Mouse (Mus musculus) C2C12 (cell line): ENCODE measurements around the gene Gys1. TPM values are rescaled to one million over a fixed set of nuclear protein-coding genes. Genes with fewer than 3 reads are reported as not detected.

Source experiments
- H3K27me3 ChIP-seq: one replicate; pipeline ENCODE4 v1.6.1; 2011; ENCODE audit not compliant: control insufficient read depth, insufficient read depth, insufficient read length
- H3K36me3 ChIP-seq: one replicate; pipeline ENCODE4 v1.6.1; 2011; ENCODE audit not compliant: control insufficient read depth, insufficient read depth
- H3K4me3 ChIP-seq: one replicate; pipeline ENCODE4 v1.5.1; 2011; ENCODE audit warnings: mild to moderate bottlenecking, control low read depth; ENCODE audit not compliant: poor library complexity, insufficient read depth, severe bottlenecking
- H3K79me2 ChIP-seq: one replicate; pipeline ENCODE4 v1.6.1; 2011; ENCODE audit not compliant: control insufficient read depth, insufficient read depth
- H3K79me3 ChIP-seq: one replicate; pipeline ENCODE4 v1.6.1; 2011; ENCODE audit warnings: low read depth, control low read depth
- H3ac ChIP-seq: one replicate; pipeline ENCODE3; 2011; ENCODE audit warnings: low read depth; ENCODE audit not compliant: control insufficient read depth, insufficient read length
- CEBPB ChIP-seq: IDR thresholded peaks from one replicate; pipeline ENCODE4 v1.6.1; 2011; ENCODE audit warnings: low read depth, mild to moderate bottlenecking, control low read depth, moderate library complexity
- CTCF ChIP-seq: IDR thresholded peaks from one replicate; pipeline ENCODE4 v1.5.1; 2011; ENCODE audit not compliant: control insufficient read depth, insufficient read depth, insufficient read length
- FOSL1 ChIP-seq: IDR thresholded peaks from one replicate; pipeline ENCODE4 v1.8.0; 2011; ENCODE audit warnings: mild to moderate bottlenecking, low read length; ENCODE audit not compliant: poor library complexity, insufficient read depth, severe bottlenecking
- MAX ChIP-seq: IDR thresholded peaks from one replicate; pipeline ENCODE4 v1.6.1; 2011; ENCODE audit warnings: mild to moderate bottlenecking, control low read depth
- MYOD1 ChIP-seq: IDR thresholded peaks from one replicate; pipeline ENCODE4 v1.6.1; 2011; ENCODE audit warnings: low read depth; ENCODE audit not compliant: control insufficient read depth, insufficient read length
- MYOG ChIP-seq: IDR thresholded peaks from one replicate; pipeline ENCODE4 v1.6.1; 2011; ENCODE audit not compliant: control insufficient read depth, insufficient read length; ENCODE audit errors: extremely low read depth
- USF1 ChIP-seq: IDR thresholded peaks from one replicate; pipeline ENCODE4 v1.6.1; 2011; ENCODE audit warnings: low read depth, mild to moderate bottlenecking, control low read depth, moderate library complexity
- polyA plus RNA-seq: library from polyadenylated mRNA; unstranded; fragments of >200 nt; fragmentation: generic; extraction: Trizol; gene quantifications from one replicate; pipeline ENCODE4 v1.2.1, GENCODE M21; 2012; ENCODE audit warnings: missing spikeins

Gene Gys1
- polyA plus RNA-seq, 1 experiment, result 25.2 TPM

GRCm38 (mm10) chr7:45437521-45438276 is 3.1 kb downstream of the Gys1 start, which contains the start of gene Ruvbl2:
Ruvbl2 (minus strand) TSS chr7:45438096.
- Histone ChIP-seq H3K36me3 (peaks cover 11% of the 10 kb centered on the region), H3K4me3 (no peak within 1 kb of the TSS), H3K79me2 (peaks cover 43% of the 10 kb centered on the region), H3ac (no peak within 1 kb of the TSS), H3K27me3 (no peaks in the 10 kb centered on the region), H3K79me3 (peaks cover 15% of the 10 kb centered on the region)
- TF ChIP-seq MYOG, result no peak
- TF ChIP-seq CEBPB, result no peak
- TF ChIP-seq MYOD1, result no peak
- TF ChIP-seq FOSL1, result no peak
- no peak for TF ChIP-seq MAX
- TF ChIP-seq CTCF, result no peak
- TF ChIP-seq USF1, result no peak

- TF ChIP-seq CEBPB (no peak), USF1 (no peak), FOSL1 (no peak), CTCF (no peak), MYOG (no peak), MYOD1 (no peak), MAX (no peak)
- H3K79me2 ChIP-seq, result no peaks in the 10 kb centered on the region
- H3K79me3 ChIP-seq, result no peaks in the 10 kb centered on the region
- H3K36me3 ChIP-seq, result peaks cover 35% of the 10 kb centered on the region
- H3K27me3 ChIP-seq, result no peaks in the 10 kb centered on the region
- no peak overlapping the region for H3K4me3 ChIP-seq
- no peak overlapping the region for H3ac ChIP-seq
Observed at GRCm38 (mm10) chr7:45443526-45444420, 9.1 kb downstream of the Gys1 start.

DNA sequence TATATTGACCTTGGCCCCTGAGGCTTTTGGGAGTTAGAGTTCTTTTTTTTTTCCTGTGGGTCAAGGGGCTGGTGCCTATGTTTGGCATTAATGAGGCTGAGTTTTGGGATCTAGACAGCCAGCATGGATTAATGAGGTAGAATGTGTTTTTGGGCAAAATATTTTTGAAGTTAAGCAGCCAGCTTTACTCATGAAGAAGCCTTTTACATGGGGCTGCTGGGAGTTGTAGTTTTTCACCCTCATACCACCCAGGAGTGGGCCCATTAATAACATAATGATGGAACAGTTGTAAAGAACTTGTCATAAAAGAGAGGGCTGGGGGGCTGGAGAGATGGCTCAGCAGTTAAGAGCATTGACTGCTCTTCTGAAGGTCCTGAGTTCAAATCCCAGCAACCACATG is 11.9 kb downstream of the Gys1 start:
- Histone ChIP-seq H3K36me3 (peaks cover 30% of the 10 kb centered on the region), H3K79me2 (no peaks in the 10 kb centered on the region), H3ac (no peak overlapping the region), H3K79me3 (no peaks in the 10 kb centered on the region), H3K27me3 (no peaks in the 10 kb centered on the region), H3K4me3 (no peak overlapping the region)
- TF ChIP-seq MAX (no peak), MYOG (no peak)

DNA sequence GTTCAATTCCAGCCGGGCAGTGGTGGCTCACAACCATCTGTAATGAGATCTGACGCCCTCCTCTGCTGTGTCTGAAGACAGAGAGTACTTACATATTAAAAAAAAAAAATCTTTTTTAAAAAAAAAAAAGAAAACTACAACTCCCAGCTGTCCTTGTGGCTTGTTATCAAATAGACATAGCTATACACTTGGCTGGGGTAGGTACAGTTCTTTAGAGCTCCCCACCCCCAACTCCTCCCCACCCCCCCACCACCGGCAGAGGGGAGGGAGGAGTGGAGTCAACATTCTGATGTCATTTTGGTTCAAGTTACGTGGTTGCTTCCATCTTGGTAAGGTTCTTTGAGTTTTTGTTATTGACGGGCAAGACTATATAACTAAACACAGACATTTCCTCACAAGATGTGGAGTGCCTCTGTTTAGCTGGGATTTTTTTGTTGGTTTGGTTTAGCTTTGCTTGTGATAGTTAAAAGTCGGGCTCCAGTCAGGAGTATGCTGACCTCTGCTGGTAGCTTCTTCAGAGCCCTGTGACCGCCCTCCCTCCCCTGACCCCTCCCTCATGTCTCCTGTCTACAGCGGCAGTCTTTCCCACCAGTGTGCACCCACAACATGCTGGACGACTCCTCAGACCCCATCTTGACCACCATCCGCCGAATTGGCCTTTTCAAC is 12.8 kb downstream of the Gys1 start:
- Histone ChIP-seq H3K4me3 (no peak overlapping the region), H3ac (no peak overlapping the region), H3K27me3 (no peaks in the 10 kb centered on the region), H3K36me3 (peaks cover 27% of the 10 kb centered on the region), H3K79me2 (no peaks in the 10 kb centered on the region), H3K79me3 (no peaks in the 10 kb centered on the region)
- TF ChIP-seq CTCF (peak; percentile 48), MYOD1 (no peak)

DNA sequence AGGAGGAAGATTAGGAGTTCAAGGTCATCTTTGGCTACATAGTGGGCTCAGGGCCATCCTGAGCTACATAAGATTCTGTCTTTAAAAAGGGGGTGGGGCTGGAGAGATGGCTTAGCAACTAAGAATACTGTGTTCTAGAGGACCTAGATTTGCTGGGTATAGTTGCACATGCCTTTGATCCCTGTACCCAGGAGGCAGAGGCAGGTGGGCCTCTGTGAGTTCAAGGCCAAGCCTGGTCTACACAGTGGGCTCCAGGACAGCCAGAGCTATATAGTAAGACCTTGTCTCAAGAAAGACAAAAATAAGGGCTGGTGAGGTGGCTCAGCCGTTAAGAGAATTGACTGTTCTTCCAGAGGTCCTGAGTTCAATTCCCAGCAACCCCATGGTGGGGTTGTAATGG is 15.3 kb downstream of the Gys1 start:
- no peak for TF ChIP-seq USF1
- no peak for TF ChIP-seq CTCF
- no peak for TF ChIP-seq MAX
- no peak for TF ChIP-seq MYOD1
- no peak for TF ChIP-seq CEBPB
- no peak for TF ChIP-seq FOSL1
- TF ChIP-seq MYOG, result no peak
- Histone ChIP-seq H3K27me3 (no peaks in the 10 kb centered on the region), H3K79me3 (no peaks in the 10 kb centered on the region), H3ac (no peak overlapping the region), H3K36me3 (peaks cover 28% of the 10 kb centered on the region), H3K79me2 (no peaks in the 10 kb centered on the region), H3K4me3 (no peak overlapping the region)
